Mouse (Mus musculus): ENCODE data around the gene B4gat1.
"Not testable (repeated sequence)": the region's sequence is repeated elsewhere in the genome, so short reads cannot be mapped to it uniquely, and the experiment has no call there.

- TF ChIP-seq POLR2A (IDR thresholded peaks at IDR 0.05; ENCODE audit: borderline replicate concordance, insufficient read depth, low read length) = not testable (repeated sequence)
- peak; percentile 17; the same call in 1 of the 2 replicates for TF ChIP-seq CTCF (IDR thresholded peaks at IDR 0.05; ENCODE audit: borderline replicate concordance, insufficient read depth, low read depth, low read length)
Measured at GRCm38 (mm10) chr19:5086533-5086932, 47.9 kb downstream of the B4gat1 start.

Measured in cerebellum, adult 2 months (tissue).